Mouse (Mus musculus): ENCODE data around the gene C1qa.

GRCm38 (mm10) chr4:136944558-136945350 is 46.2 kb upstream of the C1qa start:
- TF ChIP-seq CTCF (IDR thresholded peaks at IDR 0.05; ENCODE audit: control insufficient read depth, insufficient read depth, insufficient replicate concordance, low read depth, low read length) (no peak), POLR2A (IDR thresholded peaks at IDR 0.05; ENCODE audit: control insufficient read depth, low read depth, low read length) (no peak)

All from testis, adult 2 months (tissue).